Mouse (Mus musculus) hindbrain, embryonic 14.5 days (tissue): ENCODE measurements at regions not wholly inside any gene's neighbourhood (a gene's known extent, or its start where the extent isn't known, plus 50 kb on each side); places are given as distances from the start of the nearest gene placed in this dataset.

Experiments
- ATAC-seq: fragments of 200-750 bp; cut with Nextera tagmentation; 2 replicates; pipeline ENCODE4 v1.8.0; 2017; ENCODE audit warnings: moderate number of reproducible peaks, mild to moderate bottlenecking, moderate TSS enrichment, moderate library complexity; ENCODE audit not compliant: low FRiP score
- DNase-seq: peaks from one replicate; pipeline ENCODE4 v3.0.0-alpha.2; 2015; ENCODE audit warnings: low spot score
- H3K27ac ChIP-seq: fragments of 300-500 bp; sonication (generic); 2 replicates; pipeline ENCODE4 v1.5.1; 2014; ENCODE audit warnings: mild to moderate bottlenecking, moderate library complexity
- H3K27me3 ChIP-seq: fragments of 300-500 bp; sonication (generic); 2 replicates; pipeline ENCODE4 v1.6.1; 2014; ENCODE audit warnings: mild to moderate bottlenecking, low read length, mixed read lengths; ENCODE audit not compliant: control insufficient read depth, insufficient read depth
- H3K36me3 ChIP-seq: fragments of 300-500 bp; sonication (generic); replicated peaks from 2 replicates; pipeline ENCODE4 v1.6.1; 2014; ENCODE audit not compliant: control insufficient read depth, insufficient read depth
- H3K4me1 ChIP-seq: fragments of 300-500 bp; sonication (generic); replicated peaks from 2 replicates; pipeline ENCODE4 v1.6.1; 2014; ENCODE audit warnings: antibody characterized with exemption, low read length, mixed read lengths; ENCODE audit not compliant: control insufficient read depth, insufficient read depth
- H3K4me2 ChIP-seq: fragments of 300-500 bp; sonication (generic); replicated peaks from 2 replicates; pipeline ENCODE4 v1.6.1; 2014; ENCODE audit warnings: mild to moderate bottlenecking, moderate library complexity
- H3K4me3 ChIP-seq: fragments of 300-500 bp; sonication (generic); replicated peaks from 2 replicates; pipeline ENCODE4 v1.5.1; 2014; ENCODE audit warnings: mild to moderate bottlenecking, low read length
- H3K9ac ChIP-seq: fragments of 300-500 bp; sonication (generic); 2 replicates; pipeline ENCODE4 v1.6.1; 2014
- H3K9me3 ChIP-seq: fragments of 300-500 bp; sonication (generic); 2 replicates; pipeline ENCODE4 v1.6.1; 2016; ENCODE audit warnings: low read length; ENCODE audit not compliant: control insufficient read depth
- WGBS: fragments of 180-500 bp; shearing (Covaris S2); extraction: QIAGEN DNeasy Blood & Tissue Kit; methylation state at CpG from one replicate; pipeline ENCODE4 v1.1.7; 2014; 5-methylcytosine and 5-hydroxymethylcytosine counted together

GRCm38 (mm10) chr16:44674198-44674597, 49.9 kb upstream of the Nepro start:
- Histone ChIP-seq H3K9ac (no peak overlapping the region), H3K4me1 (peaks cover 16% of the 10 kb centered on the region; the same call in 1 of the 2 replicates), H3K9me3 (no peaks in the 10 kb centered on the region), H3K27me3 (no peaks in the 10 kb centered on the region), H3K36me3 (no peaks in the 10 kb centered on the region), H3K4me3 (no peak overlapping the region), H3K27ac (no peak overlapping the region), H3K4me2 (no peak overlapping the region)
- ATAC-seq (no peak), DNase-seq (no peak)
- 95% methylated on average over 3 of the region's 3 CpGs for WGBS

- no peak overlapping the region for H3K9ac ChIP-seq
- 2% methylated on average over 14 of the region's 14 CpGs for WGBS
- no peaks in the 10 kb centered on the region for H3K36me3 ChIP-seq
- H3K27ac ChIP-seq, result peak overlapping the region; percentile 33; the same call in 1 of the 2 replicates
- peaks cover 10% of the 10 kb centered on the region; the same call in 1 of the 2 replicates for H3K4me1 ChIP-seq
- no peak overlapping the region for H3K4me3 ChIP-seq
- no peaks in the 10 kb centered on the region for H3K27me3 ChIP-seq
- no peaks in the 10 kb centered on the region for H3K9me3 ChIP-seq
- ATAC-seq (peak; percentile 56), DNase-seq (no peak)
- peak overlapping the region; percentile 22 for H3K4me2 ChIP-seq
Measured at GRCm38 (mm10) chr16:44672422-44672819, 51.7 kb upstream of the Nepro start.

GRCm38 (mm10) chr16:44671551-44672421, 52.3 kb upstream of the Nepro start:
- no peaks in the 10 kb centered on the region for H3K9me3 ChIP-seq
- no peaks in the 10 kb centered on the region for H3K27me3 ChIP-seq
- no peak overlapping the region for H3K4me3 ChIP-seq
- peak overlapping the region; percentile 22 for H3K4me2 ChIP-seq
- DNase-seq (peak; percentile 38), ATAC-seq (peak; percentile 86)
- peak overlapping the region; percentile 29 for H3K27ac ChIP-seq
- H3K4me1 ChIP-seq, result peaks cover 15% of the 10 kb centered on the region; the same call in 1 of the 2 replicates
- H3K9ac ChIP-seq, result no peak overlapping the region
- 4% methylated on average over 22 of the region's 22 CpGs for WGBS
- H3K36me3 ChIP-seq, result no peaks in the 10 kb centered on the region

GRCm38 (mm10) chr16:44668061-44668460, 56.0 kb upstream of the Nepro start:
- no peaks in the 10 kb centered on the region for H3K36me3 ChIP-seq
- H3K4me1 ChIP-seq, result peaks cover 25% of the 10 kb centered on the region
- no peak for ATAC-seq
- no peak for DNase-seq
- no peaks in the 10 kb centered on the region for H3K27me3 ChIP-seq
- no peak overlapping the region for H3K9ac ChIP-seq
- no peaks in the 10 kb centered on the region for H3K9me3 ChIP-seq
- H3K27ac ChIP-seq, result no peak overlapping the region
- no peak overlapping the region for H3K4me3 ChIP-seq
- no peak overlapping the region for H3K4me2 ChIP-seq
- WGBS, result 88% methylated on average over 6 of the region's 6 CpGs

GRCm38 (mm10) chr16:44667118-44667517, 57.0 kb upstream of the Nepro start:
- no peaks in the 10 kb centered on the region for H3K36me3 ChIP-seq
- no peak for ATAC-seq
- H3K4me1 ChIP-seq, result peaks cover 19% of the 10 kb centered on the region
- no peak overlapping the region for H3K4me3 ChIP-seq
- 47% methylated on average over 6 of the region's 6 CpGs for WGBS
- peak overlapping the region; percentile 41; the same call in 1 of the 2 replicates for H3K27ac ChIP-seq
- H3K4me2 ChIP-seq, result no peak overlapping the region
- no peak overlapping the region for H3K9ac ChIP-seq
- no peaks in the 10 kb centered on the region for H3K27me3 ChIP-seq
- H3K9me3 ChIP-seq, result no peaks in the 10 kb centered on the region
- DNase-seq, result no peak

- no peaks in the 10 kb centered on the region for H3K9me3 ChIP-seq
- DNase-seq (no peak), ATAC-seq (peak; percentile 66; the same call in 1 of the 2 replicates)
- 44% methylated on average over 7 of the region's 7 CpGs for WGBS
- no peaks in the 10 kb centered on the region for H3K36me3 ChIP-seq
- no peak overlapping the region for H3K4me3 ChIP-seq
- no peak overlapping the region for H3K9ac ChIP-seq
- no peak overlapping the region for H3K4me2 ChIP-seq
- peak overlapping the region; percentile 43 for H3K27ac ChIP-seq
- H3K4me1 ChIP-seq, result peaks cover 18% of the 10 kb centered on the region
- no peaks in the 10 kb centered on the region for H3K27me3 ChIP-seq
Measured at GRCm38 (mm10) chr16:44666431-44666997, 57.6 kb upstream of the Nepro start.

- Histone ChIP-seq H3K27ac (0 out of 2 replicates have a peak overlapping the region, but pooled peaks have one; percentile 0), H3K9ac (no peak overlapping the region), H3K9me3 (no peaks in the 10 kb centered on the region), H3K4me3 (no peak overlapping the region), H3K27me3 (no peaks in the 10 kb centered on the region), H3K4me2 (no peak overlapping the region), H3K4me1 (peaks cover 25% of the 10 kb centered on the region), H3K36me3 (no peaks in the 10 kb centered on the region)
- 54% methylated on average over 9 of the region's 9 CpGs for WGBS
- ATAC-seq (no peak), DNase-seq (no peak)
Measured at GRCm38 (mm10) chr16:44665491-44665931, 58.6 kb upstream of the Nepro start.

GRCm38 (mm10) chr16:44662966-44663600, 61.0 kb upstream of the Nepro start:
- no peaks in the 10 kb centered on the region for H3K27me3 ChIP-seq
- no peak overlapping the region for H3K4me3 ChIP-seq
- H3K4me1 ChIP-seq, result peaks cover 25% of the 10 kb centered on the region
- H3K9ac ChIP-seq, result no peak overlapping the region
- DNase-seq, result no peak
- no peak overlapping the region for H3K27ac ChIP-seq
- no peak for ATAC-seq
- no peak overlapping the region for H3K4me2 ChIP-seq
- no peaks in the 10 kb centered on the region for H3K36me3 ChIP-seq
- H3K9me3 ChIP-seq, result no peaks in the 10 kb centered on the region
- 69% methylated on average over 6 of the region's 6 CpGs for WGBS
